Mouse (Mus musculus) forebrain, postnatal 0 days (tissue): ENCODE measurements around the gene Tmem238l. TPM values are rescaled to one million over a fixed set of nuclear protein-coding genes. Genes with fewer than 3 reads are reported as not detected.

Source experiments
- ATAC-seq: fragments of 200-750 bp; cut with Nextera tagmentation; 2 replicates; pipeline ENCODE4 v1.8.0; 2017; ENCODE audit warnings: mild to moderate bottlenecking, moderate library complexity
- DNase-seq: peaks from one replicate; pipeline ENCODE4 v3.0.0-alpha.2; 2015
- H3K27ac ChIP-seq: fragments of 300-500 bp; sonication (generic); 2 replicates; pipeline ENCODE4 v1.5.1; 2014; ENCODE audit warnings: low read depth, mild to moderate bottlenecking, antibody characterized with exemption, low read length, moderate library complexity, mixed read lengths
- H3K27me3 ChIP-seq: fragments of 300-500 bp; sonication (generic); 2 replicates; pipeline ENCODE4 v1.6.1; 2014; ENCODE audit warnings: mild to moderate bottlenecking, low read length, mixed read lengths; ENCODE audit not compliant: insufficient read depth
- H3K36me3 ChIP-seq: fragments of 300-500 bp; sonication (generic); 2 replicates; pipeline ENCODE4 v1.6.1; 2014; ENCODE audit warnings: mild to moderate bottlenecking, moderate library complexity; ENCODE audit not compliant: insufficient read depth
- H3K4me1 ChIP-seq: fragments of 300-500 bp; sonication (generic); 2 replicates; pipeline ENCODE4 v1.6.1; 2014; ENCODE audit warnings: antibody characterized with exemption; ENCODE audit not compliant: insufficient read depth
- H3K4me2 ChIP-seq: fragments of 300-500 bp; sonication (generic); 2 replicates; pipeline ENCODE4 v1.6.1; 2014; ENCODE audit warnings: low read depth, mild to moderate bottlenecking, moderate library complexity
- H3K4me3 ChIP-seq: fragments of 300-500 bp; sonication (generic); 2 replicates; pipeline ENCODE4 v1.5.1; 2014; ENCODE audit warnings: low read depth, low read length, mixed read lengths
- H3K9ac ChIP-seq: fragments of 300-500 bp; sonication (generic); 2 replicates; pipeline ENCODE4 v1.6.1; 2014; ENCODE audit warnings: mild to moderate bottlenecking
- H3K9me3 ChIP-seq: fragments of 300-500 bp; sonication (generic); 2 replicates; pipeline ENCODE4 v1.6.1; 2016; ENCODE audit warnings: low read length
- CTCF ChIP-seq: sonication (generic); IDR thresholded peaks from 2 replicates; pipeline ENCODE4 v1.5.1; 2016; ENCODE audit warnings: antibody characterized with exemption, control low read depth, low read depth
- WGBS: fragments of 180-500 bp; shearing (Covaris S2); extraction: QIAGEN DNeasy Blood & Tissue Kit; methylation state at CpG from one replicate; pipeline ENCODE4 v1.1.7; 2014; 5-methylcytosine and 5-hydroxymethylcytosine counted together
- polyA plus RNA-seq: library from polyadenylated mRNA; unstranded; fragments of >200 nt; fragmentation: Nextera tagmentation; extraction: Ambion mirVana; gene quantifications from 2 replicates; pipeline ENCODE4 v1.2.1, GENCODE M21; 2015
- total RNA-seq: library from RNA; depleted of rRNA; stranded (reverse); fragments of >200 nt; gene quantifications from 2 replicates; pipeline ENCODE4 v1.2.3, GENCODE M21; 2014

The Tmem238l gene
- total and polyA plus RNA-seq, 2 experiments from 2014 or later, result not detected

GRCm38 (mm10) chr11:66932827-66933599 lies 23.4 kb upstream of the Tmem238l start:
- Histone ChIP-seq H3K4me3 (no peak overlapping the region), H3K4me2 (no peak overlapping the region), H3K9me3 (no peaks in the 10 kb centered on the region), H3K36me3 (no peaks in the 10 kb centered on the region), H3K4me1 (no peaks in the 10 kb centered on the region), H3K27ac (no peak overlapping the region), H3K9ac (no peak overlapping the region), H3K27me3 (no peaks in the 10 kb centered on the region)
- DNase-seq (no peak), ATAC-seq (no peak)
- WGBS, result 56% methylated on average over 9 of the region's 9 CpGs
- no peak for TF ChIP-seq CTCF

DNA sequence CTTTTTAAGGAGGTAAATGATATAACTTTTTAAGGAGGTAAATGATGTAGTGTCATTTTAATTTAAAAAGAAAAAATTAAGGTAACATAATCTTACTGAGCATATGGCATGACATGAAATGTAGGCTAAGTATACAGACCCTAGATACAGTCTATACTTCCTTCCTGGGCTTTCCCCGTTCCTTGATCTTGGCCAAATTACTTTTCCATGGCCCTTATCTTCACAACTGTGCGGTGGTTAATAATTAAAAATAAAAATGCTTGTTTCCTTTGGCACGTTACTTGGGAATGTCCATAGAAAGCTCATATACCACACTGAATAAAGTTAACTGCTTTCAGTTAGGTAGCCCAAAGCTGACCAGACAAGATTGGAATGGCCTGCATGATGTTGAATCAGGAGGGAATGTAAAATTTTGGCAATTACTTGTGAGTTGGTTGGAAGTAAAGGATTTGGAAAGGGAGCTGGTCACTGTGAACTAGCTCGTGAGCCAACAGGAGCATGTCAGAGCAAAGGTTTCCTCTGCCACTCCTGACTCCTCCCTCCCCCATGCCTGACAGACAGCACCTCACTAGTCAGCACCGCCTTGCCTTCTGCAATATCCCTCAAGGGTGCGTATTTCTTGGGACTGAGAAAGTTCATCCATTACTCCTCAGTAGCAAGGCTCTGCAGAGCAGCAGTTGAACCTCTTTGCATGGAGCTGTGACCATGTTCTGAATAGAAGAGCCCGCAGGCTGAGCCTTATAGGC lies 21.8 kb upstream of the Tmem238l start:
- H3K27me3 ChIP-seq, result no peaks in the 10 kb centered on the region
- no peak overlapping the region for H3K4me2 ChIP-seq
- no peak overlapping the region for H3K9ac ChIP-seq
- H3K36me3 ChIP-seq, result no peaks in the 10 kb centered on the region
- no peaks in the 10 kb centered on the region for H3K4me1 ChIP-seq
- ATAC-seq (no peak), DNase-seq (no peak)
- no peak overlapping the region for H3K27ac ChIP-seq
- TF ChIP-seq CTCF, result no peak
- H3K9me3 ChIP-seq, result no peaks in the 10 kb centered on the region
- no peak overlapping the region for H3K4me3 ChIP-seq
- WGBS, result 88% methylated on average over 7 of the region's 7 CpGs

DNA sequence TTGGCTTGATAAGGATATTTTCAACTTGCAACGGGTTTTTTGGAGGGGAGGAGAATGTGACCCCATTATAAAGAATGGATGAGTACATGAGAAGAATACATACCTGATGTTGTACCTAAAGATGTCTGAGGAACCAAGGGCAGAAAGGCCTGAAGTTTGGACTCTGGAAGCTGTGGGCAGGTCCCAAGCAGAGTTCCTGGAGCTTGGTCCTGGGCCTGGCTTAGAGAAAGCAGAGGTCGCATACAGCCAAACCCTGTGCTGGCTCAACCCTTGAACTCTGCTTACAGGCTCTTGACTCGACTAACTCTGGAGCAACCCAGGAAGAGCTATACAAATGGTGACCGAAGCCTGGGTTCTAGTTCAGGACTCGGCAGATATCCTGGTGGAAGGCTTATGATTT lies 14.4 kb upstream of the Tmem238l start:
- no peak overlapping the region for H3K9ac ChIP-seq
- no peaks in the 10 kb centered on the region for H3K4me1 ChIP-seq
- H3K36me3 ChIP-seq, result no peaks in the 10 kb centered on the region
- no peak for DNase-seq
- 87% methylated on average over 5 of the region's 5 CpGs for WGBS
- no peak overlapping the region for H3K4me3 ChIP-seq
- no peak for TF ChIP-seq CTCF
- H3K27ac ChIP-seq, result no peak overlapping the region
- H3K9me3 ChIP-seq, result no peaks in the 10 kb centered on the region
- no peak overlapping the region for H3K4me2 ChIP-seq
- no peak for ATAC-seq
- no peaks in the 10 kb centered on the region for H3K27me3 ChIP-seq

DNA sequence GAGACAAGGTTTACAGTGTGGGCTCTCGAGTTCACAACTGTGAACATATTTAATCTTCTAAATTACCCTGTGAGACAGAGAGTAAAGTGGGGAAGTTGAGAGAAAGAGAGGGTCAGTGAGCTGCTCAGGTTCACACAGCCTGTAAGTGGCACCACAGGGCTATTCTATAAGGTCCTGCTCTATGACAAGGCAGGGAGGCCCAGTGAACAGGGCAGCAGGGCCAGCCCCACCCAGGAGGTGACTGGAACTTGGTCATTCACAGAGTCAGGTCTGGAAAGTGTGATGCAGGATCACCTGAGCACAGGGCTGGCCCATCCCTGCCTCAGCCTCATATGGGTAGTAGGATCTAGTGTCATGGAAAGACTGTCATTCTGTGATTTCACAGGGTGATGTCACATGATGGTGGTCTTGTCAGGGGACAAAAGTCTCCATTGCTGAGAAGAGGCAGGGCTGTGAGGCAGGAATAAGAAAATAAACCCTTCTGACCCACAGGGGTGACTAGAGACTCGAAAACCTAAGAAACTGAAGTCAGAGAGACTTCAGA lies 11.1 kb upstream of the Tmem238l start:
- 78% methylated on average over 2 of the region's 2 CpGs for WGBS
- no peak for DNase-seq

DNA sequence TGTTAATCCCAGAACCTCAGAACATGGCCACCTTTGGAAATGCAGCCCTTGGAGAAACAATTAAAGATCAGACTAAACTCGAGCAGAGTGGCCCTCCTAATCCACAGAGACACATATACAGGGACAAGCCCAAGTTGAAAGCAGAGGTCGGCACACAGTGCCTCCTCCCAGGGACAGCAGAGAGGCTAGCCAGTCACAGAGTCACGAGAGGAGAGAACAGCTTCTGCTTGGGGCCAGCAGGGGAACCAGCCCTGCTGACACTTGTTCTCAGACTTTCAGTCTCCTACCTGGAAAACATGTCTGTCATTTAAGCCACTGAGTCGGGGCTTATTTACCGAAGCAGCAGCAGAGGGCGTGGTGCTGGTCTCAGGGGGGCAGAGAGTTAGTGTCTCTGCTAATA lies 9.9 kb upstream of the Tmem238l start:
- no peak for DNase-seq
- H3K4me3 ChIP-seq, result no peak overlapping the region
- 75% methylated on average over 6 of the region's 6 CpGs for WGBS
- no peaks in the 10 kb centered on the region for H3K36me3 ChIP-seq
- H3K4me1 ChIP-seq, result no peaks in the 10 kb centered on the region
- no peak for TF ChIP-seq CTCF
- no peaks in the 10 kb centered on the region for H3K27me3 ChIP-seq
- H3K27ac ChIP-seq, result no peak overlapping the region
- H3K9me3 ChIP-seq, result no peaks in the 10 kb centered on the region
- no peak for ATAC-seq
- H3K9ac ChIP-seq, result no peak overlapping the region
- H3K4me2 ChIP-seq, result no peak overlapping the region

More for the DNA sequence above, 11.1 kb upstream of the Tmem238l start:
- Histone ChIP-seq H3K4me3 (no peak overlapping the region), H3K9ac (no peak overlapping the region), H3K4me2 (no peak overlapping the region), H3K9me3 (no peaks in the 10 kb centered on the region), H3K36me3 (no peaks in the 10 kb centered on the region), H3K27ac (no peak overlapping the region), H3K27me3 (no peaks in the 10 kb centered on the region), H3K4me1 (no peaks in the 10 kb centered on the region)
- no peak for ATAC-seq
- no peak for TF ChIP-seq CTCF

- H3K36me3 ChIP-seq, result no peaks in the 10 kb centered on the region
- H3K9me3 ChIP-seq, result no peaks in the 10 kb centered on the region
- no peak overlapping the region for H3K9ac ChIP-seq
- H3K4me2 ChIP-seq, result no peak overlapping the region
- H3K4me3 ChIP-seq, result no peak overlapping the region
- DNase-seq (no peak), ATAC-seq (no peak)
- H3K4me1 ChIP-seq, result no peaks in the 10 kb centered on the region
- TF ChIP-seq CTCF, result no peak
- WGBS, result 81% methylated on average over 6 of the region's 6 CpGs
- no peaks in the 10 kb centered on the region for H3K27me3 ChIP-seq
- H3K27ac ChIP-seq, result no peak overlapping the region
Measured at GRCm38 (mm10) chr11:66946922-66947321, 9.5 kb upstream of the Tmem238l start.

- H3K36me3 ChIP-seq, result no peaks in the 10 kb centered on the region
- no peaks in the 10 kb centered on the region for H3K9me3 ChIP-seq
- no peak overlapping the region for H3K9ac ChIP-seq
- no peaks in the 10 kb centered on the region for H3K4me1 ChIP-seq
- no peak overlapping the region for H3K27ac ChIP-seq
- ATAC-seq (no peak), DNase-seq (no peak)
- H3K27me3 ChIP-seq, result no peaks in the 10 kb centered on the region
- no peak overlapping the region for H3K4me3 ChIP-seq
- no peak overlapping the region for H3K4me2 ChIP-seq
- TF ChIP-seq CTCF, result no peak
- WGBS, result 90% methylated on average over 1 of the region's 1 CpGs
Measured at GRCm38 (mm10) chr11:66960797-66961196, 4.4 kb downstream of the Tmem238l start.
